Mouse (Mus musculus): ENCODE measurements around the gene Stard10. TPM values are rescaled to one million over a fixed set of nuclear protein-coding genes. Genes with fewer than 3 reads are reported as not detected.

The Stard10 gene
- polyA plus RNA-seq, 1 experiment from 2014 or later, result 35.4 TPM

- Histone ChIP-seq H3K9ac (peak overlapping the region; percentile 63; the same call in 1 of the 2 replicates), H3K27me3 (ENCODE audit: insufficient read depth, low read length) (peaks cover 7% of the 10 kb centered on the region; the same call in 1 of the 2 replicates), H3K4me2 (peak overlapping the region; percentile 82), H3K4me3 (ENCODE audit: low read depth, low read length) (peak overlapping the region; percentile 61), H3K9me3 (ENCODE audit: low read depth, low read length) (no peaks in the 10 kb centered on the region), H3K4me1 (ENCODE audit: insufficient read depth) (no peaks in the 10 kb centered on the region), H3K27ac (ENCODE audit: low read depth) (peak overlapping the region; percentile 37), H3K36me3 (ENCODE audit: insufficient read depth) (no peaks in the 10 kb centered on the region)
- TF ChIP-seq CTCF (IDR thresholded peaks at IDR 0.05; ENCODE audit: low read depth), result no peak
- ATAC-seq (ENCODE audit: insufficient read depth) (no peak), DNase-seq (no peak)
- 27% methylated on average over 7 of the region's 7 CpGs for WGBS
These were observed 14.2 kb upstream of the Stard10 start for GRCm38 (mm10) chr7:101302691-101303090.

- 23% methylated on average over 2 of the region's 2 CpGs for WGBS
- no peak for DNase-seq
- Histone ChIP-seq H3K4me3 (ENCODE audit: low read depth, low read length) (no peak overlapping the region), H3K4me1 (ENCODE audit: insufficient read depth) (no peaks in the 10 kb centered on the region), H3K4me2 (no peak overlapping the region), H3K27me3 (ENCODE audit: insufficient read depth, low read length) (no peaks in the 10 kb centered on the region), H3K36me3 (ENCODE audit: insufficient read depth) (no peaks in the 10 kb centered on the region), H3K9me3 (ENCODE audit: low read depth, low read length) (no peaks in the 10 kb centered on the region), H3K27ac (ENCODE audit: low read depth) (no peak overlapping the region), H3K9ac (no peak overlapping the region)
- ATAC-seq (ENCODE audit: insufficient read depth), result no peak
- TF ChIP-seq CTCF (IDR thresholded peaks at IDR 0.05; ENCODE audit: low read depth), result no peak
These were observed 10.0 kb upstream of the Stard10 start for GRCm38 (mm10) chr7:101306841-101307240.

- Histone ChIP-seq H3K27ac (ENCODE audit: low read depth) (peak overlapping the region; percentile 98), H3K4me3 (ENCODE audit: low read depth, low read length) (peak overlapping the region; percentile 49), H3K36me3 (ENCODE audit: insufficient read depth) (no peaks in the 10 kb centered on the region), H3K9me3 (ENCODE audit: low read depth, low read length) (no peaks in the 10 kb centered on the region), H3K9ac (peak overlapping the region; percentile 68), H3K4me1 (ENCODE audit: insufficient read depth) (no peaks in the 10 kb centered on the region), H3K4me2 (peak overlapping the region; percentile 64), H3K27me3 (ENCODE audit: insufficient read depth, low read length) (no peaks in the 10 kb centered on the region)
- TF ChIP-seq CTCF (IDR thresholded peaks at IDR 0.05; ENCODE audit: low read depth), result no peak
- 31% methylated on average over 5 of the region's 5 CpGs for WGBS
- DNase-seq (no peak), ATAC-seq (ENCODE audit: insufficient read depth) (no peak)
These were observed 6.9 kb upstream of the Stard10 start for GRCm38 (mm10) chr7:101309985-101310326.

- H3K4me3 ChIP-seq (ENCODE audit: low read depth, low read length), result peak overlapping the region; percentile 49
- TF ChIP-seq CTCF (IDR thresholded peaks at IDR 0.05; ENCODE audit: low read depth), result peak; percentile 97
- H3K27ac ChIP-seq (ENCODE audit: low read depth), result peak overlapping the region; percentile 98
- H3K9me3 ChIP-seq (ENCODE audit: low read depth, low read length), result no peaks in the 10 kb centered on the region
- no peaks in the 10 kb centered on the region for H3K4me1 ChIP-seq (ENCODE audit: insufficient read depth)
- no peaks in the 10 kb centered on the region for H3K27me3 ChIP-seq (ENCODE audit: insufficient read depth, low read length)
- 1% methylated on average over 43 of the region's 43 CpGs for WGBS
- peak; percentile 97 for ATAC-seq (ENCODE audit: insufficient read depth)
- DNase-seq, result peak; percentile 100
- no peaks in the 10 kb centered on the region for H3K36me3 ChIP-seq (ENCODE audit: insufficient read depth)
- peak overlapping the region; percentile 68 for H3K9ac ChIP-seq
- peak overlapping the region; percentile 64 for H3K4me2 ChIP-seq
These were observed 6.4 kb upstream of the Stard10 start for GRCm38 (mm10) chr7:101310327-101311028.

GRCm38 (mm10) chr7:101311061-101311460, 5.8 kb upstream of the Stard10 start:
- Histone ChIP-seq H3K4me3 (ENCODE audit: low read depth, low read length) (peak overlapping the region; percentile 49; the same call in 1 of the 2 replicates), H3K9me3 (ENCODE audit: low read depth, low read length) (no peaks in the 10 kb centered on the region), H3K9ac (no peak overlapping the region; the same call in 1 of the 2 replicates), H3K4me1 (ENCODE audit: insufficient read depth) (no peaks in the 10 kb centered on the region), H3K36me3 (ENCODE audit: insufficient read depth) (no peaks in the 10 kb centered on the region), H3K4me2 (peak overlapping the region; percentile 64), H3K27ac (ENCODE audit: low read depth) (peak overlapping the region; percentile 7; the same call in 1 of the 2 replicates), H3K27me3 (ENCODE audit: insufficient read depth, low read length) (no peaks in the 10 kb centered on the region)
- ATAC-seq (ENCODE audit: insufficient read depth), result no peak
- 31% methylated on average over 2 of the region's 2 CpGs for WGBS
- no peak for DNase-seq
- TF ChIP-seq CTCF (IDR thresholded peaks at IDR 0.05; ENCODE audit: low read depth), result no peak

GRCm38 (mm10) chr7:101313033-101313432, 3.9 kb upstream of the Stard10 start:
- Histone ChIP-seq H3K4me2 (no peak overlapping the region), H3K9ac (no peak overlapping the region), H3K4me1 (ENCODE audit: insufficient read depth) (no peaks in the 10 kb centered on the region), H3K27me3 (ENCODE audit: insufficient read depth, low read length) (no peaks in the 10 kb centered on the region), H3K36me3 (ENCODE audit: insufficient read depth) (no peaks in the 10 kb centered on the region), H3K4me3 (ENCODE audit: low read depth, low read length) (no peak overlapping the region), H3K9me3 (ENCODE audit: low read depth, low read length) (no peaks in the 10 kb centered on the region), H3K27ac (ENCODE audit: low read depth) (no peak overlapping the region)
- no peak for TF ChIP-seq CTCF (IDR thresholded peaks at IDR 0.05; ENCODE audit: low read depth)
- DNase-seq (no peak), ATAC-seq (ENCODE audit: insufficient read depth) (no peak)
- WGBS, result 58% methylated on average over 3 of the region's 3 CpGs

GRCm38 (mm10) chr7:101314396-101314795, 2.5 kb upstream of the Stard10 start:
- DNase-seq (no peak), ATAC-seq (ENCODE audit: insufficient read depth) (no peak)
- Histone ChIP-seq H3K36me3 (ENCODE audit: insufficient read depth) (no peaks in the 10 kb centered on the region), H3K27ac (ENCODE audit: low read depth) (no peak overlapping the region), H3K27me3 (ENCODE audit: insufficient read depth, low read length) (0 out of 2 replicates have a peak, but pooled peaks cover 3% of the 10 kb centered on the region), H3K9me3 (ENCODE audit: low read depth, low read length) (no peaks in the 10 kb centered on the region), H3K4me2 (no peak overlapping the region), H3K4me1 (ENCODE audit: insufficient read depth) (no peaks in the 10 kb centered on the region), H3K9ac (no peak overlapping the region), H3K4me3 (ENCODE audit: low read depth, low read length) (no peak overlapping the region)
- WGBS, result 64% methylated on average over 5 of the region's 5 CpGs
- no peak for TF ChIP-seq CTCF (IDR thresholded peaks at IDR 0.05; ENCODE audit: low read depth)

Data from lung, embryonic 14.5 days (tissue).